Mouse (Mus musculus) kidney, postnatal 0 days (tissue): ENCODE data around the gene Tmprss6. TPM values are rescaled to one million over a fixed set of nuclear protein-coding genes. Genes with fewer than 3 reads are reported as not detected.

Source experiments
- ATAC-seq: fragments of 200-750 bp; cut with Nextera tagmentation; replicated peaks from 2 replicates; pipeline ENCODE4 v1.8.0; 2017; ENCODE audit warnings: low read depth, moderate number of reproducible peaks, moderate TSS enrichment, moderate library complexity; ENCODE audit not compliant: low FRiP score
- DNase-seq: peaks from one replicate; pipeline ENCODE4 v3.0.0-alpha.2; 2016; ENCODE audit warnings: low spot score
- H3K27ac ChIP-seq: fragments of 300-500 bp; sonication (generic); 2 replicates; pipeline ENCODE4 v1.5.1; 2014; ENCODE audit warnings: mild to moderate bottlenecking
- H3K27me3 ChIP-seq: fragments of 300-500 bp; sonication (generic); 2 replicates; pipeline ENCODE4 v1.6.1; 2014; ENCODE audit warnings: low read length, mixed read lengths; ENCODE audit not compliant: insufficient read depth
- H3K36me3 ChIP-seq: fragments of 300-500 bp; sonication (generic); 2 replicates; pipeline ENCODE4 v1.6.1; 2014; ENCODE audit warnings: low read length, mixed read lengths; ENCODE audit not compliant: insufficient read depth
- H3K4me1 ChIP-seq: fragments of 300-500 bp; sonication (generic); replicated peaks from 2 replicates; pipeline ENCODE4 v1.6.1; 2014; ENCODE audit warnings: antibody characterized with exemption, low read length, mixed read lengths; ENCODE audit not compliant: insufficient read depth
- H3K4me2 ChIP-seq: fragments of 300-500 bp; sonication (generic); 2 replicates; pipeline ENCODE4 v1.6.1; 2014; ENCODE audit warnings: mild to moderate bottlenecking, low read length, moderate library complexity, mixed read lengths
- H3K4me3 ChIP-seq: fragments of 300-500 bp; sonication (generic); replicated peaks from 2 replicates; pipeline ENCODE4 v1.5.1; 2014; ENCODE audit warnings: low read depth, low read length
- H3K9ac ChIP-seq: fragments of 300-500 bp; sonication (generic); 2 replicates; pipeline ENCODE4 v1.6.1; 2014; ENCODE audit warnings: low read depth, low read length
- H3K9me3 ChIP-seq: fragments of 300-500 bp; sonication (generic); replicated peaks from 2 replicates; pipeline ENCODE4 v1.6.1; 2016; ENCODE audit warnings: low read length, inconsistent platforms, mixed read lengths
- CTCF ChIP-seq: IDR thresholded peaks from 2 replicates; pipeline ENCODE4 v1.5.1; 2016; ENCODE audit warnings: antibody characterized with exemption, low read depth, mild to moderate bottlenecking, moderate library complexity
- WGBS: fragments of 180-500 bp; shearing (Covaris S2); extraction: QIAGEN DNeasy Blood & Tissue Kit; methylation state at CpG from one replicate; pipeline ENCODE4 v1.1.7; 2014; 5-methylcytosine and 5-hydroxymethylcytosine counted together
- polyA plus RNA-seq: library from polyadenylated mRNA; unstranded; fragments of >200 nt; fragmentation: Nextera tagmentation; extraction: Ambion mirVana; gene quantifications from 2 replicates; pipeline ENCODE4 v1.2.1, GENCODE M21; 2015

Tmprss6 gene
- polyA plus RNA-seq, 1 experiment from 2014 or later = 0.24 TPM

- Histone ChIP-seq H3K4me2 (no peak overlapping the region), H3K9ac (no peak overlapping the region), H3K27me3 (no peaks in the 10 kb centered on the region), H3K9me3 (no peaks in the 10 kb centered on the region), H3K4me3 (no peak overlapping the region), H3K36me3 (no peaks in the 10 kb centered on the region), H3K27ac (no peak overlapping the region), H3K4me1 (no peaks in the 10 kb centered on the region)
- 80% methylated on average over 5 of the region's 5 CpGs for WGBS
- ATAC-seq = no peak
- no peak for TF ChIP-seq CTCF
- DNase-seq = no peak
These were observed 11.0 kb upstream of the Tmprss6 start for GRCm38 (mm10) chr15:78479470-78479869.

- no peaks in the 10 kb centered on the region for H3K4me1 ChIP-seq
- DNase-seq (no peak), ATAC-seq (no peak)
- H3K27me3 ChIP-seq = no peaks in the 10 kb centered on the region
- H3K4me2 ChIP-seq = no peak overlapping the region
- 90% methylated on average over 4 of the region's 4 CpGs for WGBS
- H3K27ac ChIP-seq = no peak overlapping the region
- no peak overlapping the region for H3K9ac ChIP-seq
- no peak for TF ChIP-seq CTCF
- no peaks in the 10 kb centered on the region for H3K9me3 ChIP-seq
- no peak overlapping the region for H3K4me3 ChIP-seq
- H3K36me3 ChIP-seq = no peaks in the 10 kb centered on the region
These were observed 9.6 kb upstream of the Tmprss6 start for GRCm38 (mm10) chr15:78478073-78478472.

GRCm38 (mm10) chr15:78476878-78477277, 8.4 kb upstream of the Tmprss6 start:
- Histone ChIP-seq H3K4me2 (no peak overlapping the region), H3K4me3 (no peak overlapping the region), H3K27me3 (no peaks in the 10 kb centered on the region), H3K4me1 (0 out of 2 replicates have a peak, but pooled peaks cover under 1% of the 10 kb centered on the region), H3K36me3 (no peaks in the 10 kb centered on the region), H3K9ac (no peak overlapping the region), H3K27ac (no peak overlapping the region), H3K9me3 (no peaks in the 10 kb centered on the region)
- DNase-seq = no peak
- no peak for ATAC-seq
- 86% methylated on average over 1 of the region's 1 CpGs for WGBS
- no peak for TF ChIP-seq CTCF

GRCm38 (mm10) chr15:78475604-78476031, 7.2 kb upstream of the Tmprss6 start:
- no peaks in the 10 kb centered on the region for H3K27me3 ChIP-seq
- H3K36me3 ChIP-seq = no peaks in the 10 kb centered on the region
- H3K4me1 ChIP-seq = 0 out of 2 replicates have a peak, but pooled peaks cover 3% of the 10 kb centered on the region
- no peak for DNase-seq
- no peaks in the 10 kb centered on the region for H3K9me3 ChIP-seq
- H3K9ac ChIP-seq = no peak overlapping the region
- H3K4me2 ChIP-seq = no peak overlapping the region
- WGBS = 57% methylated on average over 3 of the region's 3 CpGs
- no peak overlapping the region for H3K4me3 ChIP-seq
- TF ChIP-seq CTCF = no peak
- ATAC-seq = no peak
- H3K27ac ChIP-seq = no peak overlapping the region

- Histone ChIP-seq H3K9me3 (no peaks in the 10 kb centered on the region), H3K4me1 (0 out of 2 replicates have a peak, but pooled peaks cover 3% of the 10 kb centered on the region), H3K9ac (no peak overlapping the region), H3K27ac (no peak overlapping the region), H3K36me3 (no peaks in the 10 kb centered on the region), H3K27me3 (no peaks in the 10 kb centered on the region), H3K4me2 (no peak overlapping the region), H3K4me3 (no peak overlapping the region)
- no peak for TF ChIP-seq CTCF
- DNase-seq = no peak
- ATAC-seq = no peak
- 85% methylated on average over 6 of the region's 6 CpGs for WGBS
These were observed 5.0 kb upstream of the Tmprss6 start for GRCm38 (mm10) chr15:78473442-78473841.

GRCm38 (mm10) chr15:78471902-78472301, 3.5 kb upstream of the Tmprss6 start:
- WGBS = 32% methylated on average over 7 of the region's 7 CpGs
- peak; percentile 25 for DNase-seq

More at GRCm38 (mm10) chr15:78471902-78472301, 3.5 kb upstream of the Tmprss6 start:
- Histone ChIP-seq H3K27ac (no peak overlapping the region), H3K9me3 (no peaks in the 10 kb centered on the region), H3K4me1 (0 out of 2 replicates have a peak, but pooled peaks cover 3% of the 10 kb centered on the region), H3K4me2 (no peak overlapping the region), H3K4me3 (no peak overlapping the region), H3K36me3 (no peaks in the 10 kb centered on the region), H3K27me3 (no peaks in the 10 kb centered on the region), H3K9ac (no peak overlapping the region)
- no peak for TF ChIP-seq CTCF
- ATAC-seq = no peak
